In the genomic region with DNA sequence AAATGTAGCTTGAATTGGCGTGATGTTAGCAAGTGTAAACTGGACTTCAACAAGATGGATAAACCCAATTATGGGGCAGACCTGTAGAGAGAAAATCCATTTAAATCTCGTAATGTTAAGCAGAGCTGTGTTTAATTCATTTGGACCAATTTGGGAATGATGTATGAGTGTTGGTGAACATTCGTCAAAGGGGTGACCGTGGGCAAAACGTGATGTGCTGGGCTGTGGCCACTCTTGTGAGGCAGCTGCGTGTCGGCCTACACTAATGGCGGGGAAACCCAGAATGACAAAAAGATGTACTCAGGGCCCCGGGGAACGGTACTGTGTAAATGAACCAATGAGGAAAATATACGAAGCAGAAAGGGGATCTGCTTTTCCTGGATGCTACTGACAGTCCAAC, we compare ENCODE assay signal across 16 mouse cellular contexts.
"Had no signal": no experiment of that assay in that cellular context is flagged by ENCODE, and none has a peak within 500 bp of the region (broad histone marks: within the 10 kb centered on the region; RNA-seq: fewer than 3 reads in every experiment).

No protein-coding gene starts in this region.

- H3K4me2 ChIP-seq: lung, embryonic 15.5 days; midbrain, embryonic 12.5 days; neural tube, embryonic 12.5 days; stomach, embryonic 15.5 days had no signal

- H3K4me3 ChIP-seq: lung, embryonic 15.5 days; megakaryocyte, embryonic 14.5 days; midbrain, embryonic 12.5 days; neural tube, embryonic 12.5 days; stomach, embryonic 15.5 days had no signal

- DNase-seq: lung, adult 2 months; lung, postnatal 14 days; lung, postnatal 36 days; midbrain, embryonic 14.5 days; right cerebral cortex, postnatal 14 days; thymus, adult 2 months; thymus, postnatal 25 days; thymus, postnatal 4 days had no signal

- H3K36me3 ChIP-seq: lung, embryonic 15.5 days; neural tube, embryonic 12.5 days; stomach, embryonic 15.5 days had no signal

- H3K27ac ChIP-seq: lung, embryonic 15.5 days; macrophage; midbrain, embryonic 12.5 days; neural tube, embryonic 12.5 days; stomach, embryonic 15.5 days; stomach, postnatal 0 days had no signal

- H3K9me3 ChIP-seq: lung, embryonic 15.5 days; midbrain, embryonic 12.5 days; neural tube, embryonic 12.5 days; stomach, embryonic 15.5 days had no signal

- ATAC-seq: lung, postnatal 0 days had no signal

- H3K9ac ChIP-seq: lung, embryonic 15.5 days; midbrain, embryonic 12.5 days; neural tube, embryonic 12.5 days; stomach, embryonic 15.5 days had no signal

- H3K27me3 ChIP-seq: lung, embryonic 15.5 days; midbrain, embryonic 12.5 days; neural tube, embryonic 12.5 days; stomach, embryonic 15.5 days had no signal
